Mouse (Mus musculus) inflammation-experienced regulatory T-cells (primary cell): ENCODE measurements around the gene Slc26a11. TPM values are rescaled to one million over a fixed set of nuclear protein-coding genes. Genes with fewer than 3 reads are reported as not detected.

Experiments used
- polyA plus RNA-seq, 2 experiments: library from polyadenylated mRNA; unstranded; fragments of 100-300 nt; shearing (Covaris generic); gene quantifications; one replicate each; pipeline ENCODE4 v1.2.1; 2017

Gene Slc26a11
- 10 to 100 TPM; 16.4 to 34.0 TPM for polyA plus RNA-seq

DNA sequence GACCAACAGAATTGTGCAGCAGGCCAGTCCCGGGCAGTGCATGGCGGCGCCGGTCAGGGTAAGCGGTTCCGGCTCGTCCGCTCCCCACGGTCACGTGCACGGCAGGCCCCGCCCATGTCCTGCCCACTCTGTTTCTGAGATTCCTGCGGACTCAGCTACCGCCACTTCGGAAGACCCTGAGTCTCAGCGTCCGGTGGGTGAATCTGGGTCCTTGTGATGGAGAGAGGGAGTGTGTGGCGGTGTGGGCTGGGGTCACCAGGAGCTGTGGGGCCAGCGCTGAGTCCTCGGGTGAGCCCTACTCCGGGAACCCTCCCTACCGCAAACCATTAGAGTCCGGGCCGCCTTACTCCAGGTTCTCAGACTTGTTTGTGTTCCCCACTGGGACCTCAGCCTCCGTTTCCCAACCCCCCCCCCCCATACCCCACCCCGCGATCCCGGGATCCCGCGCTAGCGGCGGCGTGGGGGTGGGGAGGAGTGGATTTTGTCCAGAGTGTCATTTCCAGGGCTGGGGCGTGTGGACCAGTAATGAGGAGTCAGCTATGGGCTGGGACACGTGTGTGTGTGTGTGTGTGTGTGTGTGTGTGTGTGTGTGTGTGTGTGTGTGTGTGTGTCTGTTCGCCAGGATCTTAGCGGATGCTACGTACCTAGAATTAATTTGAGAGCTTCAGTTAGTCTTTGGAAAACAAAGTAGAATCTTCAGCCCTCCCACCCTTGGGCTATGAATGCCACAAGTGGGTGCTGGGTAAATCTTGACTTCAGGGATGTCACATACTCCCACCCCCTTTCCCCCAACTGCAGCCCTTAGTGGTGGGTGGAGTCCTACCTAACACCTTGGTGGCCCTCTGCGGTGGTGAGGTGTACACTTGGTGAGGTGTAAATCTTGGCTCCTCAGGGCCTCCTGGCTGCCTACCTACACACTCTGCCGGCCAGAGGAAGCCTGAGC is at the start of gene Slc26a11, which contains the start of gene Sgsh:
Slc26a11 (plus strand) TSS at position 115 of the 943 bp plus-strand sequence.
Sgsh (minus strand) TSS at position 94 of the 943 bp plus-strand sequence.

DNA sequence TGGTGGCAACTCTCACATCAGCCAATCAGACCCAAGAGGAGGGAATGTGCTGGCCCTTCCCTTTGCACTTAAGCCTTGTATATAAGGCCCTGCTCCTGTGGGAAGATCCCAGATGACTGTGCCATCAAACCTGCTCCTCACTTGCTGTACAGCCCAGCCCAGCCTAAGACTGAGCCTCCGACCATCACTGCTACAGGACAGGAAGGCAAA is 47.8 kb upstream of the Slc26a11 start, which contains the start of gene Card14:
Card14 (plus strand) TSS at position 111 of the 210 bp plus-strand sequence.

DNA sequence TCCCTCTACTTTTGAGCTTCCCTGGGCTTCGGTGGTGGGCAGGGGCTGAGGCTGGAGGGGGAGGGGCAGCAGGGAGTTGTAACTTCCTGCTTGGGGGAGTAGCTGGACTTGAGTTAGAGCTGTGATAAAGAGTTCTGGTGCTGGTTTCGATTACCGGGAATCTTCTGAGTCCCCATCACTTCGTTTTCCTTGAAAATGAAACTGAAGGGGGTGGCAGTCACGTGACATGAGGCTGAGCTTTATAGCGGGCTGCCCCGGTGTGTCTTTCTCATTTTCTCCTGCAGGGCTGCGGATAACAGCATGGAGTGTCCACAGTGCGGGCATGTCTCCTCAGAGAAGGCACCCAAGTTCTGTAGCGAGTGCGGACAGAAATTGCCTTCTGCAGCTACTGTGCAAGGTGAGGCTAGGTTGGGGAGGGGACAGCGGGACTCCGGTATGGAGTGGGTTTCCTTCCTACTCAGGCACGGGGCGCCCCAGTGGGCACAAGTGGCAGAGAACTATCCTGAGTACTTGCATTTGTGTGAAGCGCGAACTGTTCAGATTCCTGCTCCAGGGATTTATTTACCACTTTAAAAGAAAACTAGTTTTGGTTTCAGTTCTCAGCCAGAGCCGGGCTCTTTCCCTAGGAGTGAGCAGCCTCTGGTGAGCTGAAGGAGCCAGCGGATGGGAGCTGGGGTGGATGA is 37.6 kb downstream of the Slc26a11 start, which contains the start of gene Rnf213:
Rnf213 (plus strand) TSS at position 301 of the 683 bp plus-strand sequence.

Other genes with a start within 250 kb of the Slc26a11 start
- under 1 TPM; 0.76 to 0.98 TPM for gene Tbc1d16, start 127.1 kb upstream of the Slc26a11 start, polyA plus RNA-seq
- 1 to 10 TPM; 1.8 to 2.0 TPM for gene Ccdc40, start 127.0 kb upstream of the Slc26a11 start, polyA plus RNA-seq
- gene Gaa, start 87.7 kb upstream of the Slc26a11 start, polyA plus RNA-seq = 10 to 100 TPM; 23.0 to 26.4 TPM
- 100 to 1,000 TPM; 255 to 273 TPM for gene Eif4a3, start 55.5 kb upstream of the Slc26a11 start, polyA plus RNA-seq
- gene Card14, start 47.8 kb upstream of the Slc26a11 start, polyA plus RNA-seq = under 1 TPM in 1 of 2 experiments, not detected in 1; 0.15 TPM
- gene Sgsh, start within 50 bp of the Slc26a11 start, polyA plus RNA-seq = 10 to 100 TPM; 17.9 to 21.2 TPM
- 10 to 100 TPM; 12.3 to 19.5 TPM for gene Rnf213, start 37.5 kb downstream of the Slc26a11 start, polyA plus RNA-seq
- 10 to 100 TPM; 21.1 to 24.4 TPM for gene Endov, start 135.8 kb downstream of the Slc26a11 start, polyA plus RNA-seq
- gene Nptx1, start 192.2 kb downstream of the Slc26a11 start, polyA plus RNA-seq = not detected
- 10 to 100 TPM; 24.9 to 26.5 TPM for gene Rptor, start 247.3 kb downstream of the Slc26a11 start, polyA plus RNA-seq